Mouse (Mus musculus) layer of hippocampus, adult 2 months (tissue): ENCODE results near the gene Lin7a. TPM values are rescaled to one million over a fixed set of nuclear protein-coding genes. Genes with fewer than 3 reads are reported as not detected.

Experiments
- DNase-seq, 2 experiments: peaks; one replicate each; pipeline ENCODE4 v3.0.0; 2022; ENCODE audit warnings: low spot score in 2 of 2
- H3K27ac ChIP-seq: fragments of 200-600 bp; 2 replicates; pipeline ENCODE4 v1.8.1; 2022
- H3K4me3 ChIP-seq: fragments of 200-600 bp; 2 replicates; pipeline ENCODE4 v1.8.1; 2022; ENCODE audit warnings: mild to moderate bottlenecking
- CTCF ChIP-seq: fragments of 200-600 bp; conservative IDR thresholded peaks from 2 replicates; pipeline ENCODE4 v1.8.1; 2022; ENCODE audit warnings: antibody characterized with exemption, mild to moderate bottlenecking, moderate library complexity
- long read RNA-seq, 2 experiments: library from polyadenylated mRNA; stranded (forward); transcript quantifications; one replicate each; pipeline ENCODE4 v2.0.0; 2021; ENCODE audit warnings: borderline mapping rate in 2 of 2
- total RNA-seq, 2 experiments: library from RNA; stranded (reverse); gene quantifications; 2 replicates each; pipeline ENCODE4 v1.2.3; 2021

Lin7a gene
- 10 to 100 TPM; 27.7 to 28.8 TPM for total RNA-seq
- long read RNA-seq, experiment 1, transcript Lin7a-201 (6 exons, 2,363 nt), result major isoform, 5 of 12 reads
- long read RNA-seq, experiment 1, partial matches to known transcripts, result 0 of 12 reads
- long read RNA-seq, experiment 1, other reads (novel, unspliced or antisense), result 7 of 12 reads
- long read RNA-seq, experiment 2, transcript Lin7a-201 (6 exons, 2,363 nt), result major isoform, 12 of 21 reads
- long read RNA-seq, experiment 2, partial matches to known transcripts, result 1 of 21 reads
- long read RNA-seq, experiment 2, other reads (novel, unspliced or antisense), result 7 of 21 reads

- peak within 1 kb of the TSS; percentile 87 for H3K4me3 ChIP-seq
- DNase-seq, result peak; percentile 16 to 18
- TF ChIP-seq CTCF, result no peak
- H3K27ac ChIP-seq, result peak within 1 kb of the TSS; percentile 93
These were observed at the start of gene Lin7a for GRCm38 (mm10) chr10:107271321-107272130. Gene Lin7a (plus strand): TSS chr10:107271686.

DNA sequence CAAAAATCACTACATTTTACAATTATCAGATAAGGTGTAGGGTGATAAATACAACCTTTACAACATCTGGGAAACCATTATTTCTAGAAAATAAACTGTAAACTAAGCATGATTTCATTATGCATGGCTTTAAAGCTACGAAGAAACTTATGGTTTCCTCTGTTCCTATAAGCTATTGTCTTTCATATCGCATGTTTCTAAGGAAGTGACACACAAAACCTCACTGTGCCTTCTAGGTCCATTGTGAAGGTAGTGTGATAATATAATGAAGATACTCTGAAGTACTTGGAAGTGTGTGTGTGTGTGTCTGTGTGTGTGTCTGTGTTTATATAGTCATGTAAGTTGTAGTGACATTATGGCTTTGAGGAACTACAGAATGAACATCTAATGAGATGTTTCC lies 49.8 kb upstream of the Lin7a start:
- no peak overlapping the region for H3K27ac ChIP-seq
- no peak overlapping the region for H3K4me3 ChIP-seq
- DNase-seq, result no peak
- no peak for TF ChIP-seq CTCF

DNA sequence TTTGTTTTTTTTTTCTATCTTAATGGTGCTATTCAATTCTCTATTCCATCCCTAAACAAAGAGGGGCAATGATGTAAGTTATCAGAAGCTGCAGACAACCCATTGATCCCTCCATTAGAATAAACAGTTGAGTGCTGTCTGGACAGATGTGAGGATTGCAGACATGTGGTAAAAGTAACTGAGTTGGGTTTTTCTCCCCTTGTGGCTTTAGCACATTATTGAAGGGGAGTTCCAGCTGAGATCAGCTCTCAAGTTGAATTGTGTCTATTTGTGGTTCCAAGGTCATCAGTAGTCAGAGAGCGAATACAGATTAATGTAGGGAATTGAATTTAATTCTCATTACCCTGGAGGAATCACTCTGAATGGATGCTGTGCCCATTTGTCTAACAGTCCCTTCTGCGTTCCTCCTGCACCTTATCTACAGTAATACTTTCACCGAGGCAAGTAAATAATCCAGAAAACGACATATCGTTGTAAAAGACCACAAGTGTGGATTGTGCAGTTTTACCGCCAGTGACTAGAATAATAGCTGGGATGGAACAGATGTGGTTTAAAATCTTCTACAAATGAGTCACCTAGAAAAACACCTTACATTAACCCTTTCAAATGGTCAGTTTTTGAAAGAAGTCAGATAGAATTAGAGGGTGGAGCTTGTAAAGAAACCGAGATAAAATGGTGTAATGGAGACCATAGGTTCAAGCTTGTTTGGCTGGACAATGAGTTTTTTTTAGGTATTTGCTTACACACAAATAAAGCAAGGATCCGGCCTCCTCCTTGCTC lies 48.9 kb upstream of the Lin7a start:
- DNase-seq, result no peak
- H3K4me3 ChIP-seq, result no peak overlapping the region
- H3K27ac ChIP-seq, result no peak overlapping the region
- no peak for TF ChIP-seq CTCF

DNA sequence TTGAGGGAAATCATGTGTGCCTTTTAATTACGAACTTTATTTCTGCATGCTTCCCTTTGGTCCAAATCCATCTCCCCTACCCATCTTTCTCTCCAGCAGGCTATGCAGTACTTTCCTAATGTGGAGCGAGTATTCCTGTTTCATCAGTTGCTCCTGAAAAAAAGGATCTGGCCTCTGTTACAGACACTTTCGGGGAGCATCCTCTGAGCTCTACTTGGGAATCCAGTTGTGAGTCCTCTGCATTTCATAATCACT lies 48.4 kb upstream of the Lin7a start:
- no peak for DNase-seq
- TF ChIP-seq CTCF, result no peak
- Histone ChIP-seq H3K4me3 (no peak overlapping the region), H3K27ac (no peak overlapping the region)

- DNase-seq, result no peak
- TF ChIP-seq CTCF, result no peak
- Histone ChIP-seq H3K27ac (no peak overlapping the region), H3K4me3 (no peak overlapping the region)
These were observed 47.7 kb upstream of the Lin7a start for GRCm38 (mm10) chr10:107223821-107224220.

DNA sequence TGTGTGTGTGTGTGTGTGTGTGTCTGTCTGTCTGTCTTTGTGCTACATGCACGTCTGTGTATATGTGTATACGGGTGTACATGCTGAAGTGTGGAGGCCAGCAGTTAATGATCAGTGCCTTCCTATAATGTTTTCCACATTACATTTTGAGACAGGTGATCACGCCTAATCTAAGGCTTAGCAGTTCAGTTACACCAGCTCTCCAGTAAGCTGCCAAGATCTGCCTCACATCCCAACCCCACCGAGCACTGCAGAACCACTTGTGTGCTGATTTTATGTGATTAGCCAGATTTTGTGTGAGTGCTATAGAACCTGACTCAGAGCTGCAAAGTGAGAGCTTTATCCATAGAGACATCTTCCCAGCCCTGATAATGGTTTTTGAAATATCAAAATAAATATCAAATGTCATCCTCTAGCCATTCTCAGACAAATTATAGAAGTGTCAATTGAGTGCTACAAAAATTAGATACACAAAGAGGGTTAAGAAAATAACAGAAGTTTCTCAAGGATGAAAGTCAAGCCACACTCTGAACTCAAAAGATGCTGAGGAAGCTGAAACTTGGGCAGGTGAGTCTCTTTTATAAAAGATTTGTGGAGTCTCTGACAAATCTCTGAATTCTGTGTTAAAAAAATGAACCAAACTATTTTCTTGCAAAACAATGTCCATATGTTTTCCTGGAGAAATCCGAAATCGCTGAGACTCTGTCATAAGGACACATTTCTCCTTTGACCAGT lies 46.7 kb upstream of the Lin7a start:
- no peak overlapping the region for H3K4me3 ChIP-seq
- TF ChIP-seq CTCF, result no peak
- DNase-seq, result no peak
- H3K27ac ChIP-seq, result no peak overlapping the region

DNA sequence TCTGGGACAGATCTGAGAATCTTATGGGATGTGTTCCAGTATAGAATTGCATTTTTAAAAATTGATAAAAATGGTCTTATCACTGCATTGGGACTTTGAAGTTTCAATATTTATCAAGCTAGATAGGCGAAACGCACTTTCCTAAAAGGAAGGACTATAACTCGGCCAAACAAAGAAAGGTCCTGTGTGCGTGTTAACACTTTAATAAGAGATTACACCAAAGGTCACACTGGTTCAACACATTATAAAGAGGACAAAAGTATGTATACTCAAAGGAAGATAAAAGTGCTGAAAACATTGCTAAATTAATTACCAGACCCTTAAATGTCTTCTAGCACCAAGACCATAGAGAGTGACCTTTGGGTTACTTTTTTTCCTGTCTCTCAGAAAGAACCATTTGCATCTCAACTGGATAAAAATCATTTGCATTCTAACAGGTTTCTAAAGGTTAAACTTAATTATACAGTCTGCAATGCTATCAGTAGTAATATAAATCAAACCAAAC lies 46.1 kb upstream of the Lin7a start:
- no peak overlapping the region for H3K4me3 ChIP-seq

GRCm38 (mm10) chr10:107225871-107226270 lies 45.6 kb upstream of the Lin7a start:
- no peak for TF ChIP-seq CTCF
- Histone ChIP-seq H3K27ac (no peak overlapping the region), H3K4me3 (no peak overlapping the region)
- DNase-seq, result no peak

More for the DNA sequence above, 46.1 kb upstream of the Lin7a start:
- TF ChIP-seq CTCF, result no peak
- DNase-seq, result no peak
- no peak overlapping the region for H3K27ac ChIP-seq

GRCm38 (mm10) chr10:107227901-107228300 lies 43.6 kb upstream of the Lin7a start:
- H3K27ac ChIP-seq, result no peak overlapping the region
- TF ChIP-seq CTCF, result no peak
- DNase-seq, result no peak
- H3K4me3 ChIP-seq, result no peak overlapping the region

DNA sequence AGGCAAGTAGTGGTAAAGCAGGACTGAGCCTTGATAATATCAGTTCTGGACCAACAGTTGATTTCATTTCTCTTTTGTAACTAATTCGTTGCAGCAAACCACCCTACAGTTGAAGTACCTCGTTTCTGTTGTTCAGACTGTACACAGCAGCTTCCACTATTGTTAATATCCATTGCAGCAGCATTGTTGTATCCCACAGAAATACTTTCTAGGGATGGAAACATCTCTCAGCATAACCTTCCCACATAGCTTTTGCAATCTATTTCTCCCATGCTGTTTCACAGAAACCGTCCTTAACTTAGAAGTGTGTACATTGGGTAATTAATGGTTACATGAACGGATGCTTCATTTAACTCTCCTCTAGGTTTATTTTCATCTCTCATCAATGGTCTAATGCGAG lies 42.7 kb upstream of the Lin7a start:
- no peak for TF ChIP-seq CTCF
- no peak overlapping the region for H3K27ac ChIP-seq
- DNase-seq, result no peak
- no peak overlapping the region for H3K4me3 ChIP-seq

- Histone ChIP-seq H3K4me3 (no peak overlapping the region), H3K27ac (no peak overlapping the region)
- DNase-seq, result no peak
- no peak for TF ChIP-seq CTCF
These were observed 42.1 kb upstream of the Lin7a start for GRCm38 (mm10) chr10:107229416-107229815.

DNA sequence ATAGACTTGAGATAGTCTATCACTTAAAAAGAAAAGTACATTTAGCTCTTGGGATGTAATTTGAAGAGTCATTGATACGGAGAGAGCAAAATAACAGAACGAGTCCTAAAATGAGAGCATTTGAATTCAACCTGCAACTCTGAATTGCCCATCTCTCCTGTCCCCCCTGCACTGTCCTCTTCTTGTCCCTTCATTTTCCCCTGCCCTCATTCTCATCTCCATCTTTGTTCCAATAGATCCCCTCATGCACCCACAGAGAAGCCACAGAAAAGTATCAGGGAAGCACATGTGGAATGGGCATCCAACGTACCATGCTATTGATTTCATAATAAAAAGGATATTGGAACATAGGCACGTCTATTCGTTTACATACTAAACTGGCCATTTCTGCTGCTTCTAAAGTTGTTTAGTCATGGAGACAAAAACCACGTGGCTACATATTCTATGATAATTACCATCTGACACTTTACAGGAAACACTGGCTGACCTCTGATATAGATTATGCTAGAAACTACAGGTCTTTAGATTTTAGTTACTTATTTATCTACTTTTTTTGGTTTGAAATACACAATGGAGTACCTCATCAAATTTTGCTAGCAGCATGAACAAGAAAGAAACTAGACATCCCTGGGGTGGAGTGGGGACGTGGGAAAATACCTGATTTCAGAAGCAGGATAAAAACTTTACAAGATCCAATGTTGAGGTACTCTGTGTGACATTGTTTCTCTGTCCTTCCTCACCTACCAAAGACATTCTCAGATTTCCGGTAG lies 41.2 kb upstream of the Lin7a start:
- DNase-seq, result no peak
- no peak overlapping the region for H3K4me3 ChIP-seq
- H3K27ac ChIP-seq, result no peak overlapping the region
- no peak for TF ChIP-seq CTCF
